Comparison of ENCODE assay signal across 12 mouse cellular contexts in the genomic region with DNA sequence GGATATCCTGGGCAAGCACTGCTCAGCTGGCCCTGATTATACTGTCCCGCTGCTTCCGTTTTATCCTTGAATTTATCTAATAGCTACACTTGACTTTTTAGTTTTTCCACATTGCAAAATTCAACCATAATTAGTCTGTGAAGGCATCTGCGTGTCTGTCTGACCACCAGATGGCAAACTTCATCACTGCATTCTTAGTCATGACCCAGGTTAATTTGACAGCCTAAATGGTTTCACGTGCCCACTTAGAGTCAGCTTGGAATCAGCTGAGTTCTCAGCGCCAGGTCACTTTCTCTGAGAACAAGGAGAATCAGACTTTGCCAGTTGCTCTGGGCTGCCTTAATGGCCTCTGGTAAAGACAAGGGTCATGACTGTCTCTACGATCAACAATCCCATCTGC.
A peak's percentile ranks its signal among the peaks of the same experiment; 100 is the strongest.
DNase-seq lines count a peak whose midpoint lies in the region; ATAC-seq lines count a peak whose summit lies in the region.
"Had no signal": no experiment of that assay in that cellular context is flagged by ENCODE, and none has a peak within 500 bp of the region (broad histone marks: within the 10 kb centered on the region; RNA-seq: fewer than 3 reads in every experiment).

No protein-coding gene starts in this region.

- no peaks in the 10 kb centered on the region for H3K36me3 ChIP-seq in kidney, embryonic 15.5 days
- H3K36me3 ChIP-seq: heart, embryonic 15.5 days had no signal

- no peak for ATAC-seq in kidney, embryonic 15.5 days (replicated peaks; ENCODE audit: low FRiP score)

- no peak overlapping the region for H3K4me3 ChIP-seq in kidney, embryonic 15.5 days (replicated peaks)
- H3K4me3 ChIP-seq: forebrain, embryonic 10.5 days; heart, embryonic 15.5 days had no signal

- no peak overlapping the region for H3K4me2 ChIP-seq in kidney, embryonic 15.5 days
- H3K4me2 ChIP-seq: heart, embryonic 15.5 days had no signal

- peak; percentile 39 to 53 for DNase-seq in cerebellum, postnatal 10 days
- no peak for DNase-seq in cerebellum, adult 8-10 months
- peak; percentile 7 for DNase-seq in kidney, adult 9 months
- DNase-seq in 416B (ENCODE audit: low read depth) = peak; percentile 54
- DNase-seq in fibroblast of lung, adult 2 months (ENCODE audit: low read depth) = peak; percentile 44
- no peak for DNase-seq in adrenal gland, postnatal 10 days
- no peak for DNase-seq in gastrocnemius, postnatal 10 days
- DNase-seq: B cell, adult 2 months; left cerebral cortex, postnatal 4 days had no signal

- no peak overlapping the region for H3K9ac ChIP-seq in kidney, embryonic 15.5 days
- H3K9ac ChIP-seq: heart, embryonic 15.5 days had no signal

- H3K4me1 ChIP-seq in kidney, embryonic 15.5 days = no peaks in the 10 kb centered on the region
- H3K4me1 ChIP-seq: heart, embryonic 15.5 days had no signal

- 68% methylated on average over 6 of the region's 6 CpGs for WGBS in kidney, embryonic 15.5 days

- no peaks in the 10 kb centered on the region for H3K27me3 ChIP-seq in kidney, embryonic 15.5 days
- H3K27me3 ChIP-seq: heart, embryonic 15.5 days had no signal

- peaks cover 7% of the 10 kb centered on the region for H3K9me3 ChIP-seq in kidney, embryonic 15.5 days (replicated peaks)
- H3K9me3 ChIP-seq: heart, embryonic 15.5 days had no signal

- H3K27ac ChIP-seq in kidney, embryonic 15.5 days = no peak overlapping the region
- H3K27ac ChIP-seq: forebrain, embryonic 10.5 days; heart, embryonic 15.5 days had no signal

Comparison
In these comparisons a context has a peak if more than half of its experiments do, and no peak if none do; other contexts are left out.
1. DNase-seq: peak in cerebellum, postnatal 10 days (2 of 2), kidney, adult 9 months (single experiment), 416B (single experiment) and fibroblast of lung, adult 2 months (single experiment); none in cerebellum, adult 8-10 months (single experiment), adrenal gland, postnatal 10 days (single experiment) and gastrocnemius, postnatal 10 days (single experiment).